Mouse (Mus musculus) liver, embryonic 16.5 days (tissue): Measurements from ENCODE around the gene Olfr577. TPM values are rescaled to one million over a fixed set of nuclear protein-coding genes. Genes with fewer than 3 reads are reported as not detected.

Experiments used
- ATAC-seq: fragments of 200-750 bp; cut with Nextera tagmentation; 2 replicates; pipeline ENCODE4 v1.8.0; 2017; ENCODE audit warnings: low read depth, mild to moderate bottlenecking, moderate number of reproducible peaks, moderate library complexity
- H3K27ac ChIP-seq: fragments of 300-500 bp; sonication (generic); 2 replicates; pipeline ENCODE4 v1.5.1; 2014; ENCODE audit warnings: mild to moderate bottlenecking, low read length
- H3K27me3 ChIP-seq: fragments of 300-500 bp; sonication (generic); 2 replicates; pipeline ENCODE4 v1.6.1; 2014; ENCODE audit warnings: low read depth, low read length, mixed read lengths; ENCODE audit not compliant: control insufficient read depth, insufficient read depth
- H3K36me3 ChIP-seq: fragments of 300-500 bp; sonication (generic); 2 replicates; pipeline ENCODE4 v1.6.1; 2014; ENCODE audit warnings: mild to moderate bottlenecking; ENCODE audit not compliant: control insufficient read depth, insufficient read depth
- H3K4me1 ChIP-seq: fragments of 300-500 bp; sonication (generic); 2 replicates; pipeline ENCODE4 v1.6.1; 2014; ENCODE audit warnings: low read depth, low read length, mixed read lengths; ENCODE audit not compliant: control insufficient read depth
- H3K4me2 ChIP-seq: fragments of 300-500 bp; sonication (generic); 2 replicates; pipeline ENCODE4 v1.6.1; 2014; ENCODE audit warnings: low read depth, low read length, mixed read lengths
- H3K4me3 ChIP-seq: fragments of 300-500 bp; sonication (generic); 2 replicates; pipeline ENCODE4 v1.5.1; 2014; ENCODE audit warnings: low read depth, mild to moderate bottlenecking, low read length
- H3K9ac ChIP-seq: fragments of 300-500 bp; sonication (generic); 2 replicates; pipeline ENCODE4 v1.6.1; 2014; ENCODE audit warnings: low read depth, low read length
- H3K9me3 ChIP-seq: fragments of 300-500 bp; sonication (generic); replicated peaks from 2 replicates; pipeline ENCODE4 v1.6.1; 2016; ENCODE audit warnings: low read length; ENCODE audit not compliant: control insufficient read depth
- WGBS: fragments of 180-500 bp; shearing (Covaris S2); extraction: QIAGEN DNeasy Blood & Tissue Kit; methylation state at CpG from one replicate; pipeline ENCODE4 v1.1.7; 2014; ENCODE audit not compliant: insufficient replicate concordance; 5-methylcytosine and 5-hydroxymethylcytosine counted together
- polyA plus RNA-seq: library from polyadenylated mRNA; unstranded; fragments of >200 nt; fragmentation: Nextera tagmentation; extraction: Ambion mirVana; gene quantifications from 2 replicates; pipeline ENCODE4 v1.2.1, GENCODE M21; 2015

The Olfr577 gene
- polyA plus RNA-seq, 1 experiment from 2014 or later = not detected

- no peak for ATAC-seq
- H3K27me3 ChIP-seq = no peaks in the 10 kb centered on the region
- no peak within 1 kb of the TSS for H3K4me3 ChIP-seq
- no peak within 1 kb of the TSS for H3K9ac ChIP-seq
- 81% methylated on average over 2 of the region's 2 CpGs for WGBS
- H3K4me2 ChIP-seq = no peak within 1 kb of the TSS
- H3K9me3 ChIP-seq = no peaks in the 10 kb centered on the region
- no peaks in the 10 kb centered on the region for H3K36me3 ChIP-seq
- H3K27ac ChIP-seq = no peak within 1 kb of the TSS
- H3K4me1 ChIP-seq = no peaks in the 10 kb centered on the region
These were observed 33.3 kb downstream of the Olfr577 start, which contains the start of gene Olfr573-ps1 for GRCm38 (mm10) chr7:102942475-102942874. TSS of gene Olfr573-ps1 (minus strand) at chr7:102942575.

GRCm38 (mm10) chr7:102927105-102927504 lies 48.6 kb downstream of the Olfr577 start:
- Histone ChIP-seq H3K4me1 (no peaks in the 10 kb centered on the region), H3K9ac (no peak overlapping the region), H3K4me2 (no peak overlapping the region), H3K27me3 (no peaks in the 10 kb centered on the region), H3K36me3 (no peaks in the 10 kb centered on the region), H3K9me3 (no peaks in the 10 kb centered on the region), H3K4me3 (no peak overlapping the region), H3K27ac (no peak overlapping the region)
- no peak for ATAC-seq
- WGBS = 34% methylated on average over 3 of the region's 3 CpGs

- Histone ChIP-seq H3K4me3 (no peak within 1 kb of the TSS), H3K36me3 (no peaks in the 10 kb centered on the region), H3K4me2 (no peak within 1 kb of the TSS), H3K9ac (no peak within 1 kb of the TSS), H3K27ac (no peak within 1 kb of the TSS), H3K4me1 (no peaks in the 10 kb centered on the region), H3K27me3 (no peaks in the 10 kb centered on the region), H3K9me3 (no peaks in the 10 kb centered on the region)
- 52% methylated on average over 1 of the region's 1 CpGs for WGBS
- no peak for ATAC-seq
These were observed 51.6 kb downstream of the Olfr577 start, which contains the start of gene Olfr572 for GRCm38 (mm10) chr7:102924109-102924508. TSS of gene Olfr572 (plus strand) at chr7:102924409.

Other genes with a start within 250 kb of the Olfr577 start
- not detected in 2 replicates for gene Olfr559, start 248.5 kb downstream of the Olfr577 start, polyA plus RNA-seq
- gene Olfr560, start 216.6 kb downstream of the Olfr577 start, polyA plus RNA-seq = not detected in 2 replicates
- 0.02 and 0.04 TPM in 2 replicates for gene Olfr78, start 216.5 kb downstream of the Olfr577 start, polyA plus RNA-seq
- not detected in 2 replicates for gene Olfr561, start 204.7 kb downstream of the Olfr577 start, polyA plus RNA-seq
- not detected in 2 replicates for gene Olfr564, start 172.5 kb downstream of the Olfr577 start, polyA plus RNA-seq
- not detected in 2 replicates for gene Olfr566, start 117.2 kb downstream of the Olfr577 start, polyA plus RNA-seq
- gene Olfr568, start 98.8 kb downstream of the Olfr577 start, polyA plus RNA-seq = not detected in 2 replicates
- not detected in 2 replicates for gene Olfr569, start 85.1 kb downstream of the Olfr577 start, polyA plus RNA-seq
- gene Olfr570, start 81.4 kb downstream of the Olfr577 start, polyA plus RNA-seq = not detected in 2 replicates
- not detected in 2 replicates for gene Olfr571, start 58.4 kb downstream of the Olfr577 start, polyA plus RNA-seq
- not detected in 2 replicates for gene Olfr572, start 51.5 kb downstream of the Olfr577 start, polyA plus RNA-seq
- not detected in 2 replicates for gene Olfr573-ps1, start 33.4 kb downstream of the Olfr577 start, polyA plus RNA-seq
- not detected in 2 replicates for gene Olfr574, start 27.5 kb downstream of the Olfr577 start, polyA plus RNA-seq
- not detected in 2 replicates for gene Olfr575, start 17.2 kb downstream of the Olfr577 start, polyA plus RNA-seq
- gene Olfr576, start 13.3 kb downstream of the Olfr577 start, polyA plus RNA-seq = not detected in 2 replicates
- not detected in 2 replicates for gene Olfr578, start 13.4 kb upstream of the Olfr577 start, polyA plus RNA-seq
- not detected in 2 replicates for gene Olfr582, start 62.1 kb upstream of the Olfr577 start, polyA plus RNA-seq
- not detected in 2 replicates for gene Olfr583, start 75.4 kb upstream of the Olfr577 start, polyA plus RNA-seq
- not detected in 2 replicates for gene Olfr584, start 105.9 kb upstream of the Olfr577 start, polyA plus RNA-seq
- gene Olfr585, start 121.8 kb upstream of the Olfr577 start, polyA plus RNA-seq = not detected in 2 replicates
- not detected in 2 replicates for gene Olfr586, start 149.7 kb upstream of the Olfr577 start, polyA plus RNA-seq
- gene Olfr588-ps1, start 164.9 kb upstream of the Olfr577 start, polyA plus RNA-seq = not detected in 2 replicates
- gene Olfr589, start 180.4 kb upstream of the Olfr577 start, polyA plus RNA-seq = not detected in 2 replicates
- not detected in 2 replicates for gene Olfr591, start 202.4 kb upstream of the Olfr577 start, polyA plus RNA-seq
- gene Olfr592, start 208.9 kb upstream of the Olfr577 start, polyA plus RNA-seq = not detected in 2 replicates
- not detected in 2 replicates for gene Olfr593, start 235.9 kb upstream of the Olfr577 start, polyA plus RNA-seq
- not detected in 2 replicates for gene Olfr594, start 241.1 kb upstream of the Olfr577 start, polyA plus RNA-seq